Mouse (Mus musculus) cortical plate, adult 2 months (tissue): ENCODE results near the gene Cep89.

ENCODE experiments used
- CTCF ChIP-seq: fragments of 200-500 bp; IDR thresholded peaks from 2 replicates; pipeline ENCODE4 v1.5.1; 2011; ENCODE audit warnings: mild to moderate bottlenecking, control low read depth, low read length; ENCODE audit not compliant: insufficient read depth; ENCODE audit errors: extremely low read depth
- POLR2A ChIP-seq: fragments of 200-500 bp; IDR thresholded peaks from 2 replicates; pipeline ENCODE4 v1.6.1; 2011; ENCODE audit warnings: mild to moderate bottlenecking, low read length, control low read depth; ENCODE audit not compliant: insufficient read depth; ENCODE audit errors: extremely low read depth

DNA sequence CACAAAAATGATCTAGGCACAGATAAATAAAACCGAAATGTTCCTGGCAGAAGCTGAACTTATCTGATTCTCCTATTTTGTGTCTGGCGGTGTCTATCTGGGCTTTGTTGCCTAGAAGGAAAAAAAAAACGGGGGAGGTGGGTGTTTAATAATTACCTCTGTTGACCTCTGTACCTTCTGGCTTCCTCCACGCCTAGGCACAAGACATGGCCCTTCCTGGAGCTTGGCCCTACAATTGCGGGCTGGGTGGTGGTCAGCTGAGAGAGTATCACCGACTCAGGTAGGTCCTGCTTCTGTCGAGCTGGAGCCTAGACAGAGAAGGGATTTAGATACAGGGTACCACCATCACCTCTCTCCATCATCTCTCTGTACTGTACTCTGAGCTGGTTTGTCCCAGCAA lies 52.0 kb downstream of the Cep89 start:
- TF ChIP-seq CTCF (no peak), POLR2A (no peak)
